Mouse (Mus musculus) gastrocnemius, postnatal 14 days (tissue): ENCODE measurements around the gene Cyp4f18. TPM values are rescaled to one million over a fixed set of nuclear protein-coding genes. Genes with fewer than 3 reads are reported as not detected.
A peak's percentile ranks its signal among the peaks of the same experiment; 100 is the strongest.
"Not testable (repeated sequence)": the region's sequence is repeated elsewhere in the genome, so short reads cannot be mapped to it uniquely, and the experiment has no call there.

Source experiments
- DNase-seq: peaks from one replicate; pipeline ENCODE4 v3.0.0; 2021; ENCODE audit warnings: mixed read lengths
- intact Hi-C: fragments of 180-260 bp; cut with DNase I; formaldehyde crosslinking; loops from one replicate; pipeline ENCODE4 v1.15.1; 2025; ENCODE audit warnings: low total_unique reads
- total RNA-seq, 2 experiments: library from RNA; stranded (reverse); gene quantifications; 2 replicates each; pipeline ENCODE4 v1.2.3; 2021

Gene Cyp4f18
- total RNA-seq, 2 experiments from 2014 or later: 0.31 TPM; not detected in 1

- intact Hi-C loops: no loop called here
- DNase-seq: no peak
These were observed 24.8 kb downstream of the Cyp4f18 start for GRCm38 (mm10) chr8:71984601-71985000.

GRCm38 (mm10) chr8:71981456-71981855 is 28.0 kb downstream of the Cyp4f18 start:
- intact Hi-C loops: no loop called here
- DNase-seq: no peak

GRCm38 (mm10) chr8:71981032-71981431 is 28.4 kb downstream of the Cyp4f18 start:
- intact Hi-C loops: no loop called here
- no peak for DNase-seq

DNA sequence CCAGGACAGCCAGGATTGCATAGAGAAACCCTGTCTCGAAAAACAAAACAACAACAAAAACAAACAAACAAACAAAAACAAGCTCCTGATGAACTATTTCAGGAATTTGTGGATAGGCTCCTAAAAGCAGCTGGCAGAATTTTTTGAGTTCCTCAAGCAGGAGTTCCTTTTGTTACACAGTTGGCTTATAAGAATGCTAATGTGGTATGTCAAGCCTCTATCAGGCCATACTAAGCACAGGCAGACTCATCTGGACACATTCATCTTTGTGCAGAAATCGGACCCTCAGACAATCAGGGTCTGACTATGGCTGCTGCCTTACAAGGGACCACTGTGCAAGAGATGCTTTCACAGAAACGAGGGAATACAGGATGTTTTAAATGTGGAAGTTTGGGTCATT is 35.2 kb downstream of the Cyp4f18 start:
- intact Hi-C loops: no loop called here
- no peak for DNase-seq

DNA sequence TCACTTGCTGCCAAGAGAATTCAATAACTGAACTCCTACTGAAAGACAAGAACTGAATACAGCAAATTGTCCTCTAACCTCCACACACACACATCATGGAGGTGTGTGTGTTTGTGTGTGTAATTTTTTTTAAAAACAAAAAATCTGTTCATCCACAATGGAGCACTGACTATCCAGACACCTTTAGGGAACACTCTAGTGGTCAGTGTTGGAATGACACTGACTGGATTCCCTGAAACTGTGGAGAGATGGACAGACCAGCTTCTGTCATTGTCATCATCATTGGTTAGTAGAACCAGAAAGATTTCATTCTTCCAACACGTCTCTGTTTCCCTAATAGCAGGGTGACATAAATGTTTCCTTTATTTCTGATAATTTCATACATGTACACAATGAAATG is 37.5 kb downstream of the Cyp4f18 start:
- intact Hi-C loops: no loop called here
- no peak for DNase-seq

DNA sequence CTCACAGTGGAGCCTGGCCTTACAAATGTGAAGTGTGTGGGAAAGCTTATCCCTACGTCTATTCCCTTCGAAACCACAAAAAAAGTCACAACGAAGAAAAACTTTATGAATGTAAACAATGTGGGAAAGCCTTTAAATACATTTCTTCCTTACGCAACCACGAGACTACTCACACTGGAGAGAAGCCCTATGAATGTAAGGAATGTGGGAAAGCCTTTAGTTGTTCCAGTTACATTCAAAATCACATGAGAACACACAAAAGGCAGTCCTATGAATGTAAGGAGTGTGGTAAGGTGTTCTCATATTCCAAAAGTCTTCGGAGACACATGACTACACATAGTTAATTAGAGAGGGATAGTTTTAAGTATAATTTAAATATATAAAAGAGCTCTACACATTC is 40.8 kb downstream of the Cyp4f18 start:
- intact Hi-C loops: no loop called here
- DNase-seq: no peak

DNA sequence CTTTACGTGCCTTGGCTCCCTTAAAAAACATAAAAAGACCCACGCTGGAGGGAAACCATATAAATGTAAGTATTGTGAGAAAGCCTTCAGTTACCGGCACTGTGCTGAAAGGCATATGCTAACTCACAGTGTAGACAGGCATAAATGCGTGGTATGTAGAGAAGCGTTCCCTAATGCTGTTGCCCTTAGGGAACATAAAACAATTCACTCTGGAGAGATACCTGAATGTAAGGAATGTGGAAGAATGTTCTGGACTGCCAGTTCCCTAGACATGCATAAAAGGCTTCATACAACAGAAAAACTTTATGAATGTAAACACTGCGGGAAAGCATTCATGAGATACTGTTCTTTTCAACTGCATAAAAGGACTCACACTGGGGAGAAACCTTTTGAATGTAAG is 41.3 kb downstream of the Cyp4f18 start:
- intact Hi-C loops: no loop called here
- DNase-seq: no peak

- intact Hi-C loops: loop anchor here (2.0 kb wide), 1 partner anchor 258 kb away; no protein-coding TSS in a partner anchor
- no peak for DNase-seq
These were observed 42.2 kb downstream of the Cyp4f18 start for GRCm38 (mm10) chr8:71967261-71967660.

DNA sequence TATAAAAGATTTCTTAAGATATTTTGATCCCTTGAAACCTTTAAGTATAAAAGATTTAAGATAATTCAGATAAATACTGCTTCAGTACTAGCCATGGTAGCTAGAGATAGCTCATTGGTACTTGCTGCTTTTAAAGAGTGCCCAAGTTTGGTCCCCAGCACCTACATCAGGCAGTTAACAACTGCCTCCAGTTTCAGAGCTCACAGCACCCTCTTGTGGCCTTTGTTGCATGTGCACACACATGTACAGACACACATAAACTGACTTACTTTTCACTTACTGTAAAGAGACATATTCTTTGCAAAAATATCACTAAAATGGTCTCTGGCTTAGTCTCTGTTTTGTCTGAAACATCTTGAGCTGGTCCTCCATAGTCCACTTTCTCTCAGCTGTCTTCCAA is 43.0 kb downstream of the Cyp4f18 start:
- intact Hi-C loops: loop anchor here (2.0 kb wide), 1 partner anchor 258 kb away; no protein-coding TSS in a partner anchor
- DNase-seq: no peak

DNA sequence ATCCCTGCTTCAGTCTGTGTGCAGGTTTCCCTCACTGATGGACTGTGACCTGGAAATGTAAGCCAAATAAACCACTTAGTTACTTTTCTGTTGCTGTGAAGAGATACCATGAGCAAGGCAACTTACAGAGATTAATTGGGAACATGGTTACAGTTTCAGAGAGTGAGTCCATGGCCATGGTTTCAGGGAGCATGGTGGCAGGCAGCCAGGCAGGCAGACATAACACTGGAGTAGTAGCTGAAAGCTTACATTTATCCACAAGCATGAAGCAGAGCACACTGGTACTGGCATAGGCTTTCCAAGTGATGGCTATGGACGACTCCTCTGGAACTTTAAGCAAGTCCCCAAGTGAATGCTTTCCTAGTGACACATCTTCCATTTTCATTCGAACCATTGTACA is 44.3 kb downstream of the Cyp4f18 start:
- DNase-seq: no peak
- intact Hi-C loops: no loop called here

- DNase-seq: no peak
- intact Hi-C loops: no loop called here
These were observed 45.4 kb downstream of the Cyp4f18 start for GRCm38 (mm10) chr8:71964051-71964450.

DNA sequence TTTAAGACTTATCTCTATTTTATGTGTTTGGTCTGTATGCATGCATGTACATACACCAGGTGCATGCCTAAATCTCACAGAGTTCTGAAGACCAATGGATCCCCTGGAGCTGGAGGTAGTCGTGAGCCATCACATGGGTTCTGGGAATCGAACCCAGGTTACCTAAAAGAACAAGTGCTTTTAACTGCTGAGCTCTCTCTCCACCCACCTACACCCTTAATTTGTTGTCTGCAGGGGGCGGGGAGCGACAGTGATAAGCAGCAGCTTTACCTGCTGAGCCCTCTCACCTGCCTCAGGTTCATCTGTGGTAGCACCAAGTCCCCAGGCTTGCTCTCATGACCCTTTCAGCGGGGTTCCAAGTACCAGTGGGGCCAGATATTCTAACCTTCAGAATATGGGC is 47.6 kb downstream of the Cyp4f18 start:
- intact Hi-C loops: no loop called here
- no peak for DNase-seq

DNA sequence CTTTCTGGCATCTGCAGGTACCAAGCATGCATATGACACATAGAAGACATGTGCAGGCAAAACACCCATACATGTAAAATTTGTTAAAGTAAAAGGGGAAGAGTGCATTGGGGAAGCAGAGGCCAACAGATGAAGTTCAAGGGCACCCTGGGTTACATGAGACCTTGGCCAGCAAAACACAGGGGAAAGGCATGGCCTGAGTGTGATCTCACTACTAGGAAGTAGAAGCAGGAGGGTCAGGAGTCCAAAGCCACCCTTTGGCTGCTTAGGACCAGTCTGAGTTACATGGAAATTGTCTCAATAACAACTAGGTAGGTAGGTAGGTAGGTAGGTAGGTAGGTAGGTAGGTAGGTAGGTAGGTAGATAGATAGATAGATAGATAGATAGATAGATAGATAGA is 48.9 kb downstream of the Cyp4f18 start:
- DNase-seq: no peak
- intact Hi-C loops: no loop called here

DNA sequence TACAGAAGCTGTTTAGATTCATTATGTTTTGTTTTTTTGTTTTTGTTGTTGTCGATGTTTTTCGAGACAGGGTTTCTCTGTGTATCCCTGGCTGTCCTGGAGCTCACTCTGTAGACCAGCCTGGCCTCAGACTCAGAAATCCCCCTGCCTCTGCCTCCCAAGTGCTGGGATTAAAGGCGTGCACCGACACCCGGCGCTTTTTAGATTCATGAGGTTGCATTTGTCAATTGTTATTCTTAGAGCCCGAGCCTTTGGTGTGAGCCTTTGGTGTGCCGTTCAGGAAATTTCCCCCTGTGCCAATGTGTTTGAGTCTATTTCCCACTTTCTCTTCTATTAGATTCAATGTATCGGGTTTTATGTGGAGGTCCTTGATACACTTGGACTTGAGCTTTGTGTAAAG is 54.8 kb downstream of the Cyp4f18 start:
- intact Hi-C loops: loop anchor here (5.0 kb wide), 1 partner anchor 37 kb away; no protein-coding TSS in a partner anchor

DNA sequence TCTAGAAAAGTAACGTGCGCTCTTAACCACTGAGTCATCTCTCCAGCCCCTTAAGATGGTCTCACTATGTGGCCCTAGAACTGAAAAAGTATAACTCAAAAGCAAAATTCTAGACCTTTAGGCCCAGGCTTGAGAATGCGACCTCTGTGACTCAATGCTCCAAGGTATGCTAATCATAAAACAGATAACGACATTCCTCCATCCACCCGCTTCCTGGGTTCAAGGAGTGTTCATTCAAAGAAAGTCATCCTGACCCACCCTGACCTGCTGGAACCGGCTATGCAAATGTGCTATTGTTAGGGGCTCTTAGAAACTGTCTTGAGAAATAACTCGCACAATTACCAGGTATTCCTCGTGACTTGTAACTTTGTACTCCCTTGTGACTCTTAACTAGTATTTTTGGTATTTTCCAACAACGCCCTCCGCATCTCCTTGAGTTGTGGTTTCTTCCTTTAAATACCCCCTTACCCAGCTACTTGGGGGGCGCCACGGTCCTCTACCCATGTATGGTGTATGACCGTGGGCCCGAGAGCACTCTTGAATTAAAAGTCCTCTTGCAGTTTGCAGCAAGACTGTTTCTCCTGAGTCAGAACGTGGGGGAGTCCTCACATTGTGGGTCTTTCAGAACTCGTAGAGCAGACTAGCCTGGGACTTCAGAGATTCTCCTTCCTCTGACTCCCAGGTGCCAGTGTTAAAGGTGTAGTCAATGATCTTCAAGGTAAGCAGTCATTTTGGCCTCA is 56.3 kb downstream of the Cyp4f18 start:
- DNase-seq: not testable (repeated sequence)
- intact Hi-C loops: loop anchor here (5.0 kb wide), 1 partner anchor 36 kb away; no protein-coding TSS in a partner anchor

More for the DNA sequence above, 54.8 kb downstream of the Cyp4f18 start:
- no peak for DNase-seq

- intact Hi-C loops: loop anchor here (5.0 kb wide), 1 partner anchor 35 kb away; no protein-coding TSS in a partner anchor
- no peak for DNase-seq
These were observed 56.9 kb downstream of the Cyp4f18 start for GRCm38 (mm10) chr8:71952489-71952888.

- no peak for DNase-seq
- intact Hi-C loops: loop anchor here (5.0 kb wide), 1 partner anchor 34 kb away; no protein-coding TSS in a partner anchor
These were observed 57.8 kb downstream of the Cyp4f18 start for GRCm38 (mm10) chr8:71951436-71952161.

DNA sequence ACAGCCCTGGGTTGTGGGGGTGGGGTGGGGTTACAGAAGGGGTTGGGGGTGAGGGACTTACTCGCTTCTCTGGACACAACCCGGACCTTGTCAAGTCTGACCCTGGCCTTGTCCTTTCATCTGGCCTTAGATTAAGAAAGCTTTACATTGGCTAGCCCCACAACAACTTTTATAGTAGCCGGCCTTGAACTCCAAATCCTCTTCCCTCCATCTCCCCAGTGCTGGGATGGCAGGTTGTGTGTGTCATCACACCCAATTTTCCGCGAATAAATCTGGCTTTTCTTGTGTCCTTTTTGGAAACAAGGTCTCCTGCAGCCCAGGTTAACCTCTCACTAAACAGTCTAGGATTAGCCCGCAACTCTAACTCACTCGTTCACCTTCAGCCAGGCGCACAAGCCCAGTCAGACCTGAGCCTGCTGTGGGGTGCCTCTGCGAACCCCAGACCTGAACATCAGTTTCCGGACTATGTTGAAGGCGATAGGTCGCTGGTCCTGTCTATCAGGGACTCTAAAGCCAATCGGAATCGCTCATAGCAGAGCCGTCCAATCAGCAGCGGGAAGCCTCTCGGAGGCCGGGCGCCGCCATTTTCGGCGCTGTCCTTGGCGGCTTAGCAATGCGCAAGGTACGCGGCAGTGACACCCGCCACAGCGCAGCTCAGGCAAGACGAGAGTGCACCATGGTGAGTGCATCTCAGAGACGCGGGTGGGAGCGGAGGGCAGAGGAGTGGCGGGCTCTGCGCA is 58.8 kb downstream of the Cyp4f18 start, which contains the start of gene Zfp961:
Zfp961 (plus strand) TSS at position 557 of the 740 bp plus-strand sequence.
- intact Hi-C loops: loop anchor here (5.0 kb wide), 1 partner anchor 33 kb away; no protein-coding TSS in a partner anchor
- peak; percentile 96 for DNase-seq

DNA sequence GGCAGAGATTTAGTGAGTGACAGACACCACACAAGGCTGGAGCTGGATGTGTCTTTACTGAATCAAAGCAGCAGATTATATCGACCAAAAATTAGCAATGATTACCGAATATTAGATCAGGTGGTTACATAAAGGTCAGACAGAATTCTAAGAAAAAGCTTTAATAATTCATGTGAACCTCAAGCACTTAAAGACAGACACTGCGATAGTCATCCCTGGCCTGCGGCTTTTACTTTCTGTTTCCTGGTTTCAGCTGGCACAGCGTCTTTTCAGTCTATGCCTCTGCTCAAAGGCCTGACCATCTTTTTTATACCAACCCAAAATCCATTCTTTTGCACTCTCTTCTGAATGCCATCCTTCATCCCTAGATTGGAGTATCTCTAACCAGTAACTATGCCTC is 60.8 kb downstream of the Cyp4f18 start:
- intact Hi-C loops: no loop called here
- no peak for DNase-seq

GRCm38 (mm10) chr8:71941776-71942175 is 67.7 kb downstream of the Cyp4f18 start:
- DNase-seq: no peak
- intact Hi-C loops: no loop called here
